Mouse (Mus musculus): ENCODE measurements around the gene Olfr3.

Olfr3 gene

GRCm38 (mm10) chr2:36816932-36817331 is at the start of gene Olfr3:
Gene Olfr3 (minus strand): TSS chr2:36817032.
- no peak for DNase-seq (ENCODE audit: low read depth)

DNA sequence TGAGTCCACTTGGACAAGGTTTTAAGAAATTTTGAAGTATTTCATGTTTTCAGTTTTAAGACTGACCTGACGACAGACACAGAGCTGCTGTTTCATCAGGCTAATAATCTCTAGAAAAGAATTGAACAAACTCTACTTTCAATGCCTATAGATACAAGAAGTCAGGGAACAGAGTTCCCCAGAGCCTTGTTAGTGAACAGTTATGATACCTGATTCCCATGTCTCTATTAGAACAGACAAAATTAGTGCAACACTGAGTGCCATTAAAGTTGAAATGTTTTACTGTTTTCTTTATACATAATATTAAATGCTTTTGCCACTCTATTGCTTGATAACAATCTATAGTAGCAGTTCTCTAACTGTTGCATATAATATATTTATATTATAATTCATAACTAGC is 45.7 kb upstream of the Olfr3 start, which contains the start of gene Olfr351:
Olfr351 (minus strand) TSS at position 101 of the 400 bp plus-strand sequence.
- no peak for DNase-seq (ENCODE audit: low read depth)

DNA sequence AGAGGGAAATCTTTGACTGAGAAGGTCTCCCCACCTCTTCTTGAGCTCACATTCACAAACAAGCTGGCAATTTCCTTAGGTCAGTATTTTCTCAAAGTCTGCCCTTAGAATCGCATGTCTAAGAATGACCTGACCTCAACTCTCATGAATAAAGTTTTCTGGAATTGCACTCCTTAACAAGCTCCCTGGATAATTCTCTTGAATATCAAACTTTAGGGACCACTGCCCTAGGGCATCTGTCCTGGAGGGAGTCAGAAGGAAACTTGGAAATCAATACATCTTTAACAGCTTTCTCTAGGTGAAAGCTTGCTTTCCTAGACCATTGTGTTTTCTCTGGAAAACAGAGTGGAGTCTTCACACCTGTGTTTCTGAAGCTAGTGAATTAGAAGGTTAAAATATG is 29.2 kb upstream of the Olfr3 start, which contains the start of gene Olfr350:
Olfr350 (plus strand) TSS at position 301 of the 400 bp plus-strand sequence.
- DNase-seq (ENCODE audit: low read depth) = no peak

GRCm38 (mm10) chr2:36790238-36790637 is 26.6 kb downstream of the Olfr3 start, which contains the start of gene Olfr50:
Gene Olfr50 (plus strand): TSS chr2:36790538.
- DNase-seq (ENCODE audit: low read depth) = no peak

GRCm38 (mm10) chr2:36783976-36784375 is 32.9 kb downstream of the Olfr3 start, which contains the start of gene Olfr348:
Gene Olfr348 (plus strand): TSS chr2:36784276.
- no peak for DNase-seq (ENCODE audit: low read depth)
